Mouse (Mus musculus): ENCODE results near the gene Rnf114.

DNA sequence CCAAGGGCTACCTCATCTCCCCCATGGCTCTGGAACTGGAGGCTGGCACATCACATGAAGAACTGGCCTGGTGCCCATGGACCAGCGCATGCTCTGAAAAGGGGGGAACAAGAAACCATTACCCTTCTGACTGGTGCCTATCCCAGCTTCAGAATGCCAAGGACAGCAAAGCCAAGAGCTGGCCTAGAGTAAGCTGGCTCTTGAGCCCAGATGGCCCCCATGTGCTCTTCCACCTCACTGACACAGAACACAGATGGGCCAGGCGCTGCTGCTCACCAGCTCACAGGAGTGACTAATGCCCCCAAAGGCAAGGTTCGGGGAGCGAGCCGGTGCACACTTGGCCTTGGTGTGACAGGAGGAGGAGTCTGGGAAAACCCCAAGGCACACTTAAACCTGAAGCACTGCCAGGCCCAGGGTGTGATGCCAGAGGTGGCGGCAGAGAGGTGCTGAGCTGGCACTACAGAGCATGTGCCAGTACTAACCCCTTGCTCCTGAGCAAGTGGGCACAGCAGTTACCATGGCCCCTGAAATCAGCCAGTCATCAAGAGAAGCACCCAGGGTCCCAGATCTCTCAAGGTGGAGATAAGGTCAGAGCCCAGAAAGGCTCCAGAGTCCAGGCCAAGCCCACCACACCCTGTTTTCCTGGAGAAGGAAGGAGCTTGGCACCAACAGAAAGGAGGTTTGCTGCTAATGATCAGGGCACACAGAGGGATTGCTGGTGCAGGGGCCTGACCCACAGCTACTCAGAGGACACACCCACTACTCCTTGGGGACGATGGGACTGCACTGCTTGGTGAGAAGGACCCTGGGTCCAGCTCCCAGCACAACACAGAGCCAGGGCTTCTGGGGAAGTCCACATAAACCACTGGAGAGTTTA lies 6.7 kb upstream of the Rnf114 start:
- no peak for TF ChIP-seq MAFK (IDR thresholded peaks at IDR 0.05; ENCODE audit: insufficient read depth, low read depth, low read length)
- TF ChIP-seq CHD2 (IDR thresholded peaks at IDR 0.05; ENCODE audit: low read depth, low read length), result no peak
- TF ChIP-seq ZC3H11A (IDR thresholded peaks at IDR 0.05; ENCODE audit: borderline replicate concordance, low read depth, low read length), result no peak
- TF ChIP-seq ZNF384 (IDR thresholded peaks at IDR 0.05; ENCODE audit: low read depth, low read length), result no peak
- no peak for TF ChIP-seq HCFC1 (IDR thresholded peaks at IDR 0.05; ENCODE audit: borderline replicate concordance, insufficient read depth, low read length)

Data from ES-E14 (cell line).